8 mouse cellular contexts compared by ENCODE assay signal in the genomic region with DNA sequence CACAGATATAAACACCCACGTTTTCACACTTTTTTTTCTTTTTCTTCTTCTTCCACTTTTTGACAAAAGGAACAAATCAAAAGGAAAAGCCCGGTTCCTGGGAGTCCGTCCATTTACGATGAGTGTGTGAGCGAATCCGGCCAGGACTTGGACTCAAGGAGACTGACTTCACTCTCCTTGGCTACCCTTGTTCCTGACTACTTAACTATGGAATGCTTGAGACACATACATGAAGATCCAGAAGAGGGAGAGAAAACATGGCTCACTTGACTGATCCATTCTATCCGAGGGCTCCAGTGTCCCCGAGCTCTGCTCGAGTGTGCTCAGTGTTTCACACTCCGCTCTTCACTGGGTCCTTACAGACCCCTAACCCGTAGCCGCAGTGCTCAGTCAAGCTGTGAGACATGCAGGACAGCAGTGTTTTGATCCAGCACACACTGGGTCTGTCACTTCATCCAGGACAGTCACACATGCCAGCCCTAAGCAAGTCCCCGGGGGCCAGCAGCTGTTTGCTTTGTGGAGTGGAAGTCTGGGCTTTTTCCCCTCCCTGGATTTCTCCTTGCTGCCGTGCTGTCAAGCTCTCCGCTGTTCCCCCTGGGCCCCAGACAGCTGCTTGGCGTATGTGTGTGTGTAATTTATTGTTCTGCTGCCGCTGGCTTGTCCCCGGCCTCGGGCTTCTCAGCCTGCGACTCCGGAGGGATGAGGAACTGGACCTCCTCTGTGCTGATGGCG. TPM values are rescaled to one million over a fixed set of nuclear protein-coding genes. Genes with fewer than 3 reads are reported as not detected.
DNase-seq lines count a peak whose midpoint lies in the region; ATAC-seq and TF ChIP-seq lines count a peak whose summit lies in the region.

No protein-coding gene starts in this region.

- peak overlapping the region; percentile 45 for H3K4me2 ChIP-seq in lung, embryonic 14.5 days
- H3K4me2 ChIP-seq in hindbrain, embryonic 12.5 days (replicated peaks): peak overlapping the region; percentile 35
- H3K4me2 ChIP-seq in neural tube, embryonic 11.5 days (ENCODE audit: low read depth): peak overlapping the region; percentile 30

- no peak for TF ChIP-seq CTCF in lung, embryonic 14.5 days (IDR thresholded peaks at IDR 0.05; ENCODE audit: low read depth)
- no peak for TF ChIP-seq CTCF in gastrocnemius, adult 2 months (IDR thresholded peaks at IDR 0.05)

- no peak overlapping the region for H3K9ac ChIP-seq in lung, embryonic 14.5 days
- H3K9ac ChIP-seq in hindbrain, embryonic 12.5 days: no peak overlapping the region
- H3K9ac ChIP-seq in neural tube, embryonic 11.5 days (ENCODE audit: low read length): peak overlapping the region; percentile 32; the same call in 1 of the 2 replicates

- peaks cover 29% of the 10 kb centered on the region for H3K36me3 ChIP-seq in lung, embryonic 14.5 days (ENCODE audit: insufficient read depth)
- H3K36me3 ChIP-seq in hindbrain, embryonic 12.5 days: peaks cover 45% of the 10 kb centered on the region
- peaks cover 6% of the 10 kb centered on the region for H3K36me3 ChIP-seq in neural tube, embryonic 11.5 days (ENCODE audit: control insufficient read depth, insufficient read depth, low read length)

- peaks cover 5% of the 10 kb centered on the region; the same call in 1 of the 2 replicates for H3K4me1 ChIP-seq in lung, embryonic 14.5 days (ENCODE audit: insufficient read depth)
- peaks cover 12% of the 10 kb centered on the region for H3K4me1 ChIP-seq in hindbrain, embryonic 12.5 days
- H3K4me1 ChIP-seq in neural tube, embryonic 11.5 days (ENCODE audit: control insufficient read depth, insufficient read depth, low read length): peaks cover 6% of the 10 kb centered on the region

- peak; percentile 85 for DNase-seq in lung, embryonic 14.5 days
- DNase-seq in lung, adult 18-20 months: no peak
- peak; percentile 72 for DNase-seq in gastrocnemius, adult 2 months
- peak; percentile 63 for DNase-seq in neural tube, embryonic 11.5 days (ENCODE audit: low spot score)
- DNase-seq in left cerebral cortex, adult 11 months (ENCODE audit: low spot score): no peak
- DNase-seq in adipocyte (ENCODE audit: low spot score): no peak

- no peaks in the 10 kb centered on the region for H3K27me3 ChIP-seq in lung, embryonic 14.5 days (ENCODE audit: insufficient read depth, low read length)
- H3K27me3 ChIP-seq in hindbrain, embryonic 12.5 days: no peaks in the 10 kb centered on the region
- H3K27me3 ChIP-seq in neural tube, embryonic 11.5 days (ENCODE audit: control insufficient read depth, insufficient read depth, low read length): no peaks in the 10 kb centered on the region

- no peaks in the 10 kb centered on the region for H3K9me3 ChIP-seq in lung, embryonic 14.5 days (ENCODE audit: low read depth, low read length)
- no peaks in the 10 kb centered on the region; the same call in 1 of the 2 replicates for H3K9me3 ChIP-seq in hindbrain, embryonic 12.5 days (replicated peaks)
- no peaks in the 10 kb centered on the region for H3K9me3 ChIP-seq in neural tube, embryonic 11.5 days (ENCODE audit: control insufficient read depth, low read length)

- ATAC-seq in lung, embryonic 14.5 days (ENCODE audit: insufficient read depth): peak; percentile 91
- peak; percentile 73 for ATAC-seq in hindbrain, embryonic 12.5 days (ENCODE audit: low FRiP score)
- peak; percentile 50 for ATAC-seq in neural tube, embryonic 11.5 days (ENCODE audit: insufficient read depth, low FRiP score, low TSS enrichment)
- no peak for ATAC-seq in megakaryocyte-erythroid progenitor cell, adult 5-6 weeks (replicated peaks; ENCODE audit: low FRiP score, low TSS enrichment, poor library complexity, severe bottlenecking)

- intact Hi-C loops in gastrocnemius, adult 2 months (cut with DNase I): no loop called here

- no peak overlapping the region for H3K4me3 ChIP-seq in lung, embryonic 14.5 days (ENCODE audit: low read depth, low read length)
- peak overlapping the region; percentile 42 for H3K4me3 ChIP-seq in gastrocnemius, adult 2 months
- H3K4me3 ChIP-seq in hindbrain, embryonic 12.5 days: no peak overlapping the region
- no peak overlapping the region for H3K4me3 ChIP-seq in neural tube, embryonic 11.5 days (ENCODE audit: low read depth, low read length)

- peak overlapping the region; percentile 81 for H3K27ac ChIP-seq in lung, embryonic 14.5 days (ENCODE audit: low read depth)
- peak overlapping the region; percentile 70 for H3K27ac ChIP-seq in gastrocnemius, adult 2 months
- peak overlapping the region; percentile 85 for H3K27ac ChIP-seq in hindbrain, embryonic 12.5 days
- H3K27ac ChIP-seq in neural tube, embryonic 11.5 days (ENCODE audit: low read depth, low read length): peak overlapping the region; percentile 50; the same call in 1 of the 2 replicates

- WGBS in lung, embryonic 14.5 days: 32% methylated on average over 22 of the region's 22 CpGs
- 47% methylated on average over 22 of the region's 22 CpGs for WGBS in hindbrain, embryonic 12.5 days
- WGBS in neural tube, embryonic 11.5 days: 43% methylated on average over 22 of the region's 22 CpGs

RNA-seq across cellular contexts. Expression of a gene that starts 10.6 kb away (rescaled TPM):
- polyA plus RNA-seq in lung, embryonic 14.5 days (2014; fragmentation: Nextera tagmentation; extraction: Ambion mirVana): 19.9 and 21.0 TPM in 2 replicates
- total RNA-seq in gastrocnemius, adult 2 months (2021): 1 to 10 TPM; 3.2 to 4.8 TPM
- polyA plus RNA-seq in hindbrain, embryonic 12.5 days (2016; fragmentation: Nextera tagmentation; extraction: Ambion mirVana): 27.3 and 27.6 TPM in 2 replicates
- 22.2 and 27.7 TPM in 2 replicates for polyA plus RNA-seq in neural tube, embryonic 11.5 days (2014; fragmentation: Nextera tagmentation; extraction: Ambion mirVana)
- total RNA-seq in megakaryocyte-erythroid progenitor cell, adult 5-6 weeks (2014; fragmentation: Nextera tagmentation): 15.1 and 18.7 TPM in 2 replicates
- total RNA-seq in megakaryocyte-erythroid progenitor cell, adult 5-6 weeks (2017): 16.6 and 18.7 TPM in 2 replicates

RNA-seq across cellular contexts. Expression of a gene that starts 16.0 kb away (rescaled TPM):
- polyA plus RNA-seq in lung, embryonic 14.5 days (2014; fragmentation: Nextera tagmentation; extraction: Ambion mirVana): 4.4 and 4.5 TPM in 2 replicates
- total RNA-seq in gastrocnemius, adult 2 months (2021): 1 to 10 TPM; 2.8 to 3.4 TPM
- polyA plus RNA-seq in hindbrain, embryonic 12.5 days (2016; fragmentation: Nextera tagmentation; extraction: Ambion mirVana): 5.3 and 5.5 TPM in 2 replicates
- polyA plus RNA-seq in neural tube, embryonic 11.5 days (2014; fragmentation: Nextera tagmentation; extraction: Ambion mirVana): 5.7 and 7.0 TPM in 2 replicates
- total RNA-seq in megakaryocyte-erythroid progenitor cell, adult 5-6 weeks (2014; fragmentation: Nextera tagmentation): 19.0 and 25.4 TPM in 2 replicates
- 20.1 and 23.0 TPM in 2 replicates for total RNA-seq in megakaryocyte-erythroid progenitor cell, adult 5-6 weeks (2017)

RNA-seq across cellular contexts. Expression of a gene that starts 28.4 kb away (rescaled TPM):
- polyA plus RNA-seq in lung, embryonic 14.5 days (2014; fragmentation: Nextera tagmentation; extraction: Ambion mirVana): 57.3 and 58.1 TPM in 2 replicates
- under 1 TPM; 0.03 to 0.06 TPM for total RNA-seq in gastrocnemius, adult 2 months (2021)
- polyA plus RNA-seq in hindbrain, embryonic 12.5 days (2016; fragmentation: Nextera tagmentation; extraction: Ambion mirVana): 37.8 and 39.3 TPM in 2 replicates
- 33.2 and 36.0 TPM in 2 replicates for polyA plus RNA-seq in neural tube, embryonic 11.5 days (2014; fragmentation: Nextera tagmentation; extraction: Ambion mirVana)
- total RNA-seq in megakaryocyte-erythroid progenitor cell, adult 5-6 weeks (2014; fragmentation: Nextera tagmentation): 79.0 and 81.2 TPM in 2 replicates
- total RNA-seq in megakaryocyte-erythroid progenitor cell, adult 5-6 weeks (2017): 89.9 and 91.0 TPM in 2 replicates

Comparison
In these comparisons a context has a peak if more than half of its experiments do, and no peak if none do; other contexts are left out.
1. DNase-seq: peak in lung, embryonic 14.5 days (single experiment), gastrocnemius, adult 2 months (single experiment) and neural tube, embryonic 11.5 days (single experiment); none in lung, adult 18-20 months (0 of 2), left cerebral cortex, adult 11 months (single experiment) and adipocyte (single experiment).
2. Peak in every context shown above with its lines, with median percentiles within 50 percentile points of each other: H3K27ac ChIP-seq and H3K4me2 ChIP-seq.